Mouse (Mus musculus) limb, embryonic 14.5 days (tissue): ENCODE measurements around the gene Cirbp. TPM values are rescaled to one million over a fixed set of nuclear protein-coding genes. Genes with fewer than 3 reads are reported as not detected.

ENCODE experiments used
- ATAC-seq: fragments of 200-750 bp; cut with Nextera tagmentation; 2 replicates; pipeline ENCODE4 v1.8.0; 2017; ENCODE audit warnings: low read depth, moderate number of reproducible peaks, moderate TSS enrichment; ENCODE audit not compliant: low FRiP score
- DNase-seq: peaks from one replicate; pipeline ENCODE4 v3.0.0-alpha.2; 2015; ENCODE audit warnings: low spot score
- H3K27ac ChIP-seq: fragments of 300-500 bp; sonication (generic); replicated peaks from 2 replicates; pipeline ENCODE4 v1.5.1; 2014; ENCODE audit warnings: low read depth, mild to moderate bottlenecking, low read length, moderate library complexity, mixed read lengths
- H3K27me3 ChIP-seq: fragments of 300-500 bp; sonication (generic); 2 replicates; pipeline ENCODE4 v1.6.1; 2014; ENCODE audit warnings: low read length, mixed read lengths; ENCODE audit not compliant: control insufficient read depth, insufficient read depth
- H3K36me3 ChIP-seq: fragments of 300-500 bp; sonication (generic); 2 replicates; pipeline ENCODE4 v1.6.1; 2014; ENCODE audit warnings: mild to moderate bottlenecking, low read length, moderate library complexity, mixed read lengths; ENCODE audit not compliant: control insufficient read depth, insufficient read depth
- H3K4me1 ChIP-seq: fragments of 300-500 bp; sonication (generic); 2 replicates; pipeline ENCODE4 v1.6.1; 2014; ENCODE audit warnings: antibody characterized with exemption, low read length, mixed read lengths; ENCODE audit not compliant: control insufficient read depth, insufficient read depth
- H3K4me2 ChIP-seq: fragments of 300-500 bp; sonication (generic); replicated peaks from 2 replicates; pipeline ENCODE4 v1.6.1; 2014; ENCODE audit warnings: low read depth, mild to moderate bottlenecking, low read length, moderate library complexity; ENCODE audit not compliant: severe bottlenecking
- H3K4me3 ChIP-seq: fragments of 300-500 bp; sonication (generic); replicated peaks from 2 replicates; pipeline ENCODE4 v1.5.1; 2014; ENCODE audit warnings: low read length
- H3K9ac ChIP-seq: fragments of 300-500 bp; sonication (generic); 2 replicates; pipeline ENCODE4 v1.6.1; 2014; ENCODE audit warnings: mild to moderate bottlenecking, low read depth, low read length, moderate library complexity; ENCODE audit not compliant: severe bottlenecking
- H3K9me3 ChIP-seq: fragments of 300-500 bp; sonication (generic); 2 replicates; pipeline ENCODE4 v1.6.1; 2016; ENCODE audit warnings: low read length; ENCODE audit not compliant: control insufficient read depth
- POLR2A ChIP-seq: fragments of 200-500 bp; IDR thresholded peaks from 2 replicates; pipeline ENCODE4 v1.8.0; 2012; ENCODE audit warnings: inconsistent platforms, mild to moderate bottlenecking, moderate library complexity, borderline replicate concordance; ENCODE audit not compliant: insufficient read depth, insufficient read length; ENCODE audit errors: extremely low read depth
- WGBS: fragments of 180-500 bp; shearing (Covaris S2); extraction: QIAGEN DNeasy Blood & Tissue Kit; methylation state at CpG from one replicate; pipeline ENCODE4 v1.1.7; 2014; 5-methylcytosine and 5-hydroxymethylcytosine counted together
- polyA plus RNA-seq, 2 experiments: library from polyadenylated mRNA; depleted of rRNA in 1 of 2; stranded (reverse) in 1 of 2; unstranded in 1 of 2; fragments of >200 nt; fragmentation: Nextera tagmentation in 1 of 2; extraction: Ambion mirVana in 1 of 2; gene quantifications; 2 replicates each; pipeline versions ENCODE4 v1.2.1 to v1.2.3; 2012 to 2014

Gene Cirbp
- polyA plus RNA-seq, 2 experiments = 101 to 289 TPM

DNA sequence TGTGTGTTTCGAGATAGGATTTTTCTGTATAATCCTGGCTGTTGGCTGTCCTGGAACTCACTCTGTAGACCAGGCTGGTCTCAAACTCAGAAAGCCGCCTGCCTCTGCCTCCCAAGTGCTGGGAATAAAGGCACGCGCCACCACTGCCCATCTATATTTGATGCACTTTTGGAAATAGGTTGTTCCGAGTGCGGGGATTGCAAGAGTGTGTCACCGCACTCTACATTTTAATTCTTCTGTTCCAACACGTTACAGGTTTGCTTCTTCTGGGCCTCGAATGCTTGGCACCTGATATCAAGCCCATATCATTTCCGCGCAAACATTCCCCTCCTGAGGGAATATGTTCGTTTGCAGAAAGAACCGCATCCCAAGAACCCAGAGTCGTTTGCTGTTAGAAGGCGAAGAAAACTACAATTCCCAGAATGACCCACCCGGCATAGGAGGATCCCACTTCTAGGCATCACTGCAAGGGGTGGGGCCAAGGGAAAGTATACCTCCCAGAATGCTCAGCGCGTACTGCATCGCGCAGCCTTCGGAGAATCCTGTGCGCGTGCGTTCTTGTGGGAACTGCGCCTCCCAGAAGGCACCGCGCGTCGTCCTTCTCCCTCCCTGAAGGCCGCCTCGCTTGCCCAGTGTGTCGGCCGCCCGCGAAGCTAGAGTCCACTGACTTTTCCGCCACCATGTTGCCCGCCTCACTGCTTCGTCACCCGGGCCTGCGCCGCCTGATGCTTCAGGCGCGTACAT, 23.8 kb upstream of the Cirbp start:
- Histone ChIP-seq H3K4me1 (peaks cover 24% of the 10 kb centered on the region), H3K4me2 (peak overlapping the region; percentile 92), H3K9ac (peak overlapping the region; percentile 88), H3K36me3 (peaks cover 33% of the 10 kb centered on the region), H3K27ac (peak overlapping the region; percentile 56), H3K27me3 (peaks cover 2% of the 10 kb centered on the region; the same call in 1 of the 2 replicates), H3K9me3 (no peaks in the 10 kb centered on the region), H3K4me3 (peak overlapping the region; percentile 83)
- peak; percentile 85 for ATAC-seq
- TF ChIP-seq POLR2A = peak; percentile 68; the same call in 1 of the 2 replicates
- peak; percentile 99 for DNase-seq
- WGBS = under 1% methylated on average over 40 of the region's 43 CpGs

DNA sequence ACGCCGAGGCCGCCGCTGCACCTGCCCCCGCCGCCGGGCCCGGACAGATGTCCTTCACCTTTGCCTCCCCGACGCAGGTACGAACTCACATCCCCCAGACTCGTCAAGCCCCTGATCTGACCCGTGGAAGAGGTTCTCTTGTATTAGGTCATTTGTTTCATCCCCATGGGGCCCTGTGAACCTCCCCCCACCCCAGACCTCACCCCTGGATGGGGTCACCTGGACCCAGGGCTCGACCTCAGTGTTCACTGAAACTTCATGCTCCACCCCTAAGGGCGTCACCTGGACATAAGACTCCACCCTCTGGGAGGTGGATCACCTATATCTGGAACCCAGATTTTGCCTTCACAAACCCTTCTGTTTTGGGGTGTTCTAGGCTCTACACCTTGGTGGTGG, 23.3 kb upstream of the Cirbp start:
- no peak for ATAC-seq
- Histone ChIP-seq H3K27me3 (no peaks in the 10 kb centered on the region), H3K4me3 (peak overlapping the region; percentile 83), H3K27ac (peak overlapping the region; percentile 56), H3K4me2 (peak overlapping the region; percentile 92), H3K4me1 (peaks cover 21% of the 10 kb centered on the region; the same call in 1 of the 2 replicates), H3K9me3 (no peaks in the 10 kb centered on the region), H3K9ac (peak overlapping the region; percentile 88), H3K36me3 (peaks cover 33% of the 10 kb centered on the region)
- WGBS = under 1% methylated on average over 15 of the region's 15 CpGs
- no peak for TF ChIP-seq POLR2A
- no peak for DNase-seq

DNA sequence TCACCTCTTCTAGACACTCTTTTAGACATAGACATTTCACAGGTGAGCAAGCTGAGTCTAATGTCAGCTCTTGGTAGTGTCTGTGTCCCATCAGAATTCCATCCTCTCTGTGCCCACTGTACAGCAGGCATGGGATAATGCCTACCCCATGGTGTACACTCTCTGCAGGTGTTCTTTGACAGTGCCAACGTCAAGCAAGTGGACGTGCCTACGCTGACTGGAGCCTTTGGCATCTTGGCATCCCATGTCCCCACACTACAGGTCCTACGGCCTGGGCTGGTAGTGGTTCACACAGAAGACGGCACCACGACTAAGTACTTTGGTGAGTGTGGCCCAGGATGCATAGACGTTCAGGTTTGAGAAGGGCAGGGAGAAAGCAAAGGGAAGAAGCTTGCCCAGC, 22.1 kb upstream of the Cirbp start:
- WGBS = 96% methylated on average over 7 of the region's 7 CpGs
- DNase-seq (no peak), ATAC-seq (no peak)
- no peak for TF ChIP-seq POLR2A
- H3K4me2 ChIP-seq = no peak overlapping the region
- peaks cover 17% of the 10 kb centered on the region; the same call in 1 of the 2 replicates for H3K4me1 ChIP-seq
- H3K36me3 ChIP-seq = peaks cover 33% of the 10 kb centered on the region
- no peak overlapping the region for H3K27ac ChIP-seq
- no peaks in the 10 kb centered on the region for H3K9me3 ChIP-seq
- H3K9ac ChIP-seq = no peak overlapping the region
- no peaks in the 10 kb centered on the region for H3K27me3 ChIP-seq
- H3K4me3 ChIP-seq = no peak overlapping the region

DNA sequence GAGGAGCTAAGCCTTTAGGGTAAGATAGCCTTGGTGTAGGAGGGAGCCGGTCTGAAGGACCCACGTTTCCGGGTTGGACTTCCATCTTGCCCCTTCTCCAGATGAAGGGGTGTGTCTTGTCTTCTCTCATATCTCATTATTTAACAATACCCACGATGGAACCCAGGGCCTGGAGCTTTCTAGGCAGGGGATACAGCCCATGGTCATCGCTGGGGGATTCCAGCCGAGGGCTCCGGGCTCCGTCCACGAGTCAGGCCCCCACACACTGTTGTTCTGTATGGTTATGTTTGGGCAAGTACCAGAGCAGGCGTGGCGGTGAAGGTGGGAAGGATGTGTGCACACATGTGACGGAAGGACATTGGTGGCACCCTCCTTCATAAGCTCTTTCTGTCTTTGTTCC, 21.6 kb upstream of the Cirbp start:
- Histone ChIP-seq H3K4me3 (no peak overlapping the region), H3K4me1 (peaks cover 17% of the 10 kb centered on the region; the same call in 1 of the 2 replicates), H3K9me3 (no peaks in the 10 kb centered on the region), H3K9ac (no peak overlapping the region), H3K27ac (no peak overlapping the region), H3K27me3 (no peaks in the 10 kb centered on the region), H3K36me3 (peaks cover 33% of the 10 kb centered on the region), H3K4me2 (no peak overlapping the region)
- WGBS = 91% methylated on average over 12 of the region's 12 CpGs
- DNase-seq = no peak
- no peak for ATAC-seq
- TF ChIP-seq POLR2A = no peak

DNA sequence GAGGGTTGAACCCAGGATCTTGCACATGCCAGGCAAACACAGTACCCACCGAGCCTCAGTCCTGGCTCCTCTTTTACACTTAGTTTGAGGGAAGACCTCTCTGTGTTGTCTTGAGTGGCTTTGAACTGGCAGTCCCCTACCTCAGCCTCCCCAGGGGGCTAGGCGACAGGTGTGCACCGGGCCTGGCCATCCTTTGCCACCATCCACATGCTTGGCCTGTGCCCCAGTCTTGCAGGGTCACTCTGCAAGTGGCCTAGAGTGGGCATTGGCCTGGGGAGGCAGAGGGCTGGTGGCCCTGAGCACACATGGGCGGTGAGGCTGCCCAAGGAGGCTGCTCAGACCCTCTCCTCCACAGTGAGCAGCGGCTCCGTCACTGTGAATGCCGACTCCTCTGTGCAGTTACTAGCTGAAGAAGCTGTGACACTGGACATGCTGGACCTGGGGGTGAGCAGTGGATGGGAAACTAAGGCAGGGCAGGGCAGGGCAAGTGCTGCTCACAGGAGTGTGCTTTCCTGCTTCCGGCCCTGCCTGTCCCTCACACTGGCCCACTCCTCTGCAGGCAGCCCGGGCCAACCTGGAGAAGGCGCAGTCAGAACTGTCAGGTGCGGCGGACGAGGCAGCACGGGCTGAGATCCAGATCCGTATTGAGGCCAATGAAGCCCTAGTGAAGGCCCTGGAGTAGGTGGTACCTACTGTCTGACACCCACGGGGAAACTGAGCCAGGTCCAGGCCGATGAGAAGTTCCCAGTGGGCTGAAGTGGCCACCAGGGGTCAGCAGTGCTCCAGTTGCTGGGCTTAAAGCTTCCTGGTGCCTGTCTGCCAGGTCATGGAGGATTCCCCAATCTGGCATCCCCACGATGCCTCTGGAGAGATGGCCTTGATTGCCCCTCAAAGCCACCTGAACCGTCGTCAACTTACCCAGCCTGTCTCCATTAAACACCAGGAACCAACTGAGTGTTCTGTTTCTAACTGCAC, 20.6 kb upstream of the Cirbp start:
- no peak overlapping the region for H3K9ac ChIP-seq
- no peak overlapping the region for H3K4me3 ChIP-seq
- DNase-seq (peak; percentile 73), ATAC-seq (no peak)
- H3K9me3 ChIP-seq = no peaks in the 10 kb centered on the region
- no peaks in the 10 kb centered on the region for H3K27me3 ChIP-seq
- H3K36me3 ChIP-seq = peaks cover 37% of the 10 kb centered on the region
- 73% methylated on average over 20 of the region's 20 CpGs for WGBS
- TF ChIP-seq POLR2A = no peak
- H3K27ac ChIP-seq = no peak overlapping the region
- no peak overlapping the region for H3K4me2 ChIP-seq
- peaks cover 14% of the 10 kb centered on the region; the same call in 1 of the 2 replicates for H3K4me1 ChIP-seq
